Mouse (Mus musculus) macrophage (primary cell): Measurements from ENCODE around the gene Htr3a. TPM values are rescaled to one million over a fixed set of nuclear protein-coding genes. Genes with fewer than 3 reads are reported as not detected.

Experiments used
- H3K27ac ChIP-seq: fragments of 350-480 bp; formaldehyde crosslinking; 2 replicates; pipeline ENCODE4 v1.9.0; 2021
- H3K36me3 ChIP-seq: fragments of 350-480 bp; formaldehyde crosslinking; 2 replicates; pipeline ENCODE4 v1.9.0; 2021; ENCODE audit errors: inconsistent target
- H3K4me3 ChIP-seq: fragments of 350-480 bp; formaldehyde crosslinking; 2 replicates; pipeline ENCODE4 v1.9.0; 2021; ENCODE audit errors: inconsistent target
- H3K79me2 ChIP-seq: fragments of 350-480 bp; formaldehyde crosslinking; 2 replicates; pipeline ENCODE4 v1.9.0; 2021; ENCODE audit errors: inconsistent target
- WGBS: methylation state at CpG from one replicate; pipeline ENCODE4 v1.1.7; 2026; ENCODE audit warnings: inconsistent platforms; ENCODE audit not compliant: missing documents; 5-methylcytosine and 5-hydroxymethylcytosine counted together
- polyA plus RNA-seq: library from polyadenylated mRNA; stranded (reverse); fragments of 250-400 nt; gene quantifications from 3 replicates; pipeline ENCODE4 v1.2.4, GENCODE M21; 2018; ENCODE audit warnings: inconsistent platforms

Gene Htr3a
- polyA plus RNA-seq, 1 experiment from 2014 or later = not detected

- H3K27ac ChIP-seq = no peak overlapping the region
- H3K4me3 ChIP-seq = no peak overlapping the region
- no peaks in the 10 kb centered on the region for H3K79me2 ChIP-seq
- WGBS = 78% methylated on average over 12 of the region's 12 CpGs
- H3K36me3 ChIP-seq = no peaks in the 10 kb centered on the region
Measured at GRCm38 (mm10) chr9:48866523-48867121, 44.3 kb downstream of the Htr3a start.

- no peaks in the 10 kb centered on the region for H3K79me2 ChIP-seq
- no peak overlapping the region for H3K4me3 ChIP-seq
- H3K27ac ChIP-seq = no peak overlapping the region
- 69% methylated on average over 9 of the region's 9 CpGs for WGBS
- no peaks in the 10 kb centered on the region for H3K36me3 ChIP-seq
Measured at GRCm38 (mm10) chr9:48865235-48865634, 45.7 kb downstream of the Htr3a start.

GRCm38 (mm10) chr9:48861481-48861880 lies 49.4 kb downstream of the Htr3a start:
- Histone ChIP-seq H3K4me3 (no peak overlapping the region), H3K36me3 (no peaks in the 10 kb centered on the region), H3K27ac (no peak overlapping the region), H3K79me2 (no peaks in the 10 kb centered on the region)
- 81% methylated on average over 6 of the region's 10 CpGs for WGBS

- H3K4me3 ChIP-seq = no peak overlapping the region
- H3K36me3 ChIP-seq = no peaks in the 10 kb centered on the region
- H3K79me2 ChIP-seq = no peaks in the 10 kb centered on the region
- H3K27ac ChIP-seq = no peak overlapping the region
- WGBS = 1% methylated on average over 6 of the region's 6 CpGs
Measured at GRCm38 (mm10) chr9:48860526-48860845, 50.4 kb downstream of the Htr3a start.

- H3K4me3 ChIP-seq = no peak overlapping the region
- 64% methylated on average over 10 of the region's 10 CpGs for WGBS
- H3K27ac ChIP-seq = no peak overlapping the region
- H3K79me2 ChIP-seq = no peaks in the 10 kb centered on the region
- no peaks in the 10 kb centered on the region for H3K36me3 ChIP-seq
Measured at GRCm38 (mm10) chr9:48859828-48860525, 50.9 kb downstream of the Htr3a start.

- 81% methylated on average over 7 of the region's 7 CpGs for WGBS
- no peaks in the 10 kb centered on the region for H3K79me2 ChIP-seq
Measured at GRCm38 (mm10) chr9:48857944-48858343, 53.0 kb downstream of the Htr3a start.

GRCm38 (mm10) chr9:48856240-48856639 lies 54.7 kb downstream of the Htr3a start:
- WGBS = 95% methylated on average over 4 of the region's 4 CpGs
- H3K4me3 ChIP-seq = no peak overlapping the region
- no peak overlapping the region for H3K27ac ChIP-seq
- H3K79me2 ChIP-seq = no peaks in the 10 kb centered on the region
- no peaks in the 10 kb centered on the region for H3K36me3 ChIP-seq

More at GRCm38 (mm10) chr9:48857944-48858343, 53.0 kb downstream of the Htr3a start:
- H3K4me3 ChIP-seq = no peak overlapping the region
- H3K27ac ChIP-seq = no peak overlapping the region
- no peaks in the 10 kb centered on the region for H3K36me3 ChIP-seq

GRCm38 (mm10) chr9:48849531-48849930 lies 61.4 kb downstream of the Htr3a start:
- H3K36me3 ChIP-seq = no peaks in the 10 kb centered on the region
- H3K79me2 ChIP-seq = no peaks in the 10 kb centered on the region
- 90% methylated on average over 5 of the region's 5 CpGs for WGBS
- H3K4me3 ChIP-seq = no peak overlapping the region
- H3K27ac ChIP-seq = no peak overlapping the region

Other genes with a start within 250 kb of the Htr3a start
- gene Zbtb16, start 74.9 kb downstream of the Htr3a start, polyA plus RNA-seq = 0.34 to 1.2 TPM (median 0.62 TPM) in 3 replicates
- not detected in 3 replicates for gene Htr3b, start 53.9 kb upstream of the Htr3a start, polyA plus RNA-seq
- 6.4 to 8.5 TPM (median 7.9 TPM) in 3 replicates for gene Usp28, start 74.3 kb upstream of the Htr3a start, polyA plus RNA-seq
- gene Zw10, start 144.5 kb upstream of the Htr3a start, polyA plus RNA-seq = 7.8 to 13.5 TPM (median 10.9 TPM) in 3 replicates
- gene Tmprss5, start 170.2 kb upstream of the Htr3a start, polyA plus RNA-seq = not detected in 3 replicates